Mouse (Mus musculus) WW6 (cell line): ENCODE results near the gene Grem1.

Source experiments
- DNase-seq: peaks from one replicate; pipeline ENCODE4 v3.0.0-alpha.2; 2013; ENCODE audit warnings: low read depth, low spot score

Grem1 gene

DNA sequence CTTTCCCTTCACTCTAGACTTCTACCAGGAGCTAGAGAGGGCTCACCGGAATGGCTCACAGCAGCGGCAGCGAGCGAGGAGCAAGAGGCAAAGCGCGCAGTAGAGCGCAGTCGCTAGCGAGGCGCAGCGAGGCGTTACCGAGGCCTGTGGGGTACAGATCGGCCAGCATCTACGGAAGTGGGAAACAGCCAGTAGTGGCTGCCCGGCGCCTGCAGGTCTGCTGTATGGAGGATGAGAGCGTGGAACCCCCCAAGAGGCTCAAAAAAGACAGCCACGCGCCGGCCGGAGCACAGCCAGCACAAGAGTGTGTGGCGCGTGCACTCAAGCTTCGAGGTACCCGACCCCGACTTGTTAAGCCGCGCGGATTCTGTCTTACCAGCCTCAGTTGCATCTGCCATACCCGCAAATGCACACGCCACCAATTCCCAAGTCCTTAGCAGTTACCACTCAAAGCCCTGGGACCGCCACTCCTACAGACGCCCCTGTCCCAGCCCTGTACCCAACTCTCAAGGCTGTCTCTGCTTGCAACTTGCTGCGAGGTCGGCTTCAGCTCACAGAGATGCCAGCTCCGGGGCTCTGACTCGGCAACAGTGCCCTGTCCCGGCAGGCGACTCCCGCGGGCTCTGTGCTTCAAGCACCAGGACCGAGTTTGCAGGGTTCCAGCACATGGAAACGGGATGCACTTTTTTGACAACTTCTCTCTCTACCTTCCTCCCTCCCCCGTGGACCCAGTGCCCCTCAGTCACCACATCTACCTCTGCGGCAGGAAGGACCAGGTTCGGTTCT lies 728 bp downstream of the Grem1 start:
- peak; percentile 22 for DNase-seq

DNA sequence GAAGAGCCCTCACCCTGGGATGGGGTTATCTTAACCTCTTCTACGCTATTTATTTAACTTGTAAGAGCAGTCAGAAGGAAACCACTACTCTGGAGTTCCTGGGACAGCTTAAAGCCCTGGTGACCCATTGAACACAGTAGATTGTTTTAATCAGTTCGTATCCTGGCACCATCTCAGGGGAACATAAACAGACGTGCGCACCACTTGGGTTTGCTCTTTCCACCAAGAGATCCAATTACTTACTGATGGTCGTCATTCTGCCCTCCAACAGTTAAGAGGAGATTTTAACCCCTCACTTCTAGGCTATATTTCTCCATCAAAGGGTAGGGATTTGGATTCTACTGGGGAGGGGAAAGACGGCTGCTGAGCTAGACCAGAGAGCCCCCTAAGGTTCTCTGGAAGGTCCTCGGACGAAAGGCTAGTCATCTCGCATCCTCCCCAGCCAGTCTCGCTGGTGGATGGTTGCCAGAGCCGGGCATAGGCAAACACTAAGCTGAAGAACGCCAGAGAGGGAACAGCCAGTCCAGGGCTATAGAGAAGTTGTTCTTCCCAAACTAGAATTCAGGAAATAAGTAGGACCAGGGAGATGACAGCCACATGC lies 1.4 kb downstream of the Grem1 start:
- DNase-seq = no peak

- peak; percentile 33 for DNase-seq
Observed at GRCm38 (mm10) chr2:113749721-113750120, 8.7 kb downstream of the Grem1 start.

- DNase-seq = peak; percentile 3
Observed at GRCm38 (mm10) chr2:113749309-113749708, 9.1 kb downstream of the Grem1 start.

- no peak for DNase-seq
Observed at GRCm38 (mm10) chr2:113728581-113728980, 29.9 kb downstream of the Grem1 start.

DNA sequence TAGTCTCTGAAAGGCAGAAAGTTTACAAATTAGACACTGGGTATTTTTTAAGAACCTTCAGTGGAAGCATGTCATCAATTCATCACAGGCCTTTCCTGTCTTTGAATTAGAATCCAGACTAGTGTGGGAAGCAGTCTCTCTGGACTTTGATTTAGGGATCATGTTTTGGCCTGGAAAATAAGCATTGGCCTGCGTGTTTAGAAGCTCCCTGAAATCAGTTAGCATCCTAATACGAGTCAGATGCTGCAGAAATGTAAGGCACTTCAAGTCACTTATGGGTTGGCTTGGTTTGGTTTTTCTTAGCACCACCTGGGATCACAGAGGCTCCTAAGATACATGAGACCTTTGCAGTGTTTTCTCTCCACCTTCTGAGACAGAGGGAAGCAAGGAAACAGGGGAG lies 43.6 kb downstream of the Grem1 start:
- DNase-seq = no peak

DNA sequence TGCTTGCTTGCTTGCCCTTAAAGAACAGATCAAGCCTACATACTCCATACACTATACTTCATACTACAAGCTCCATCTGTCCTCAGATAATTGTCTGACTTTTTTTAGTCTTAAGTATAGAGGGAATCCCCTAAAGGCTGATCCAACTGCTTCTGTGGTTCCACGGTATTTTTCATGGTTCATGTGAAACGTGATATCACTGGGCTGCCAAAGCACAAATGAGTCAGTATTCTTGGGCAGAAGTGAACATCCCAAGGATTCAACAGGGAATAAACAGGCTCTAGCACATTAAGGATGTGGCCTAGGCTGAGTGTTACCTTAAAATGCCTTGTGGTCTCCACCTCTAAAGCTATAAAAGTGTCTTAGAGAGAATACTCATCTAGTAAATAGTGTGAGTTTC lies 45.0 kb downstream of the Grem1 start:
- DNase-seq = no peak

DNA sequence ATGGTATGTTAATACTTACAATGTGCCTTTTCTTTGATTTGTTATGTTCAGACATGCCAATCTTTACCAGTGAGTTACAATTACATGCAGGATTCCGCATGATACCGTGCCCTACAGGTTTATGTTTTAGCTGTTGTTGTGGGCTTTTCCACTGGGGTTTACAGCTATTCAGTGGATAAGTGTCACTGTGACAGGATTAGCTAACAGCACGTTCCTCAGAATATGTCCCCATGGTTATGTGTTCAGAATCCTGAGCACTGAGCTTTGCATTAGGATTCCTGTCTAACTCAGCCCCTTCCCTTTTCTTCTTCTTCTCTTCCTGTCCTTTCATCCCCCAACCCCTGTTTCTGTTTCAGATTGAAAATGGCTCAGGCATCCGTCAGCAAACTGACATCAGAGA lies 50.9 kb downstream of the Grem1 start:
- DNase-seq = no peak

DNA sequence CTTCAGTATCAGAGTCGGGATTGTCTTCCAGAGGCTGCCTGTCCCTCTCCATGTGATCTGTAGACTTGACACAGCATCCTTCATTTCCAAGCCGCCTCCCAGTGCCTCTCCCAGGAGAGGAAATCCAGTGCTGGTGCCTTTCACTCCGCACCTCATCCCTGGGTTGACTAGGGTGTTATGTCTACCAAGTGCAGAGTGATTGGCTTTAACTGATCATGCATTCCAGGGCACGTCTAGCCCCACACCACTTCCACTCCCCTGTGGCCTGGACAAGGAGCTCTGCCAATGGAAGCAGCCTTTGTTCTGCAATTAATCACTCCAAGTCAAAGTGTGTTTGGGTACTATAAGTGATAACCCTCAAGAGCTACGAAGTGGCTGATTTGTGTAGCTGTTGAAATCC lies 56.9 kb downstream of the Grem1 start:
- no peak for DNase-seq

DNA sequence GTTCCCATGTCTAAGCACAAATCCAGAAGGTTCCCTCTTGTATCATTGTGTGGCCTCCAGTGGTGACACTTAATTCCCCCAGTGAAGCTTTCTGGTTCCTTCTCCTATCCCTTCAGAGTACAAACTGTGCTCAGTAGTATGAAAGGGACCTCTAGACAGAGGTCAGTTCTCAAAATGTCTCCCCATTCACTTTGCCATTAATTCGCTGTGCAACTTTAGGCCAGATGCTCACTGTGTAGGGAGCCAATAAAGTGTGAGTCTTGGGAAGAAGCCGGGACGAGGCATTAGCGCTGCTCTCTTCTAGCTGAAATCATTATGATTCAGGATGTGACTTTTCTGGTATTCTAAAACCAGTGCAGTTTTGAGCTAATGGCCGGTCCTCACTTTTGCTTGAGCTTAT lies 61.8 kb downstream of the Grem1 start:
- DNase-seq = no peak

GRCm38 (mm10) chr2:113696222-113696621 lies 62.2 kb downstream of the Grem1 start:
- no peak for DNase-seq
